Mouse (Mus musculus): ENCODE data around the gene Gpr88.

The Gpr88 gene

DNA sequence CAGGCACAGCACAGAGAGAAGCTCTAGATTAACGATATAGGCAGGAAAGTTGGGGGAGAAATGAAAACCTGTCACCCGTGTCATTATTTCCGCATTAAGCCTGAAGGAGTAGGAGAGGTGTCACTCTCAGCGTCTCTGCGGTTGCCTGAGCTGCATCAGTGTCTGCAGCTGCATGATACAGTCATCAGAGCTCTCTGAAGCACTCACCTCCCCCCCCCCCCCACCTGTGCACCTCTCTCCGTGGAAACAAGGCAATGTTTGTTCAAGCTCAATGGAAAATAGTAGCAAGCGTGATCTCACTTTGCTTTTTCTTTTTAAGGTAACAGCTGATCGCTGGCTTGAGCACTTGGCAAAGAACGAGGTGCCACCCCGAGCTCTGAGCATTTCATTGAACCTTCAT is 53.2 kb downstream of the Gpr88 start:
- DNase-seq (ENCODE audit: low spot score in 2 of 2): no peak
